Mouse (Mus musculus) embryonic facial prominence, embryonic 15.5 days (tissue): ENCODE measurements around the gene Plekho1. TPM values are rescaled to one million over a fixed set of nuclear protein-coding genes. Genes with fewer than 3 reads are reported as not detected.

Experiments used
- ATAC-seq: fragments of 200-750 bp; cut with Nextera tagmentation; 2 replicates; pipeline ENCODE4 v1.8.0; 2017; ENCODE audit warnings: low read depth, moderate TSS enrichment; ENCODE audit not compliant: insufficient number of reproducible peaks, low FRiP score, low TSS enrichment
- H3K27ac ChIP-seq: fragments of 300-500 bp; sonication (generic); replicated peaks from 2 replicates; pipeline ENCODE4 v1.5.1; 2015; ENCODE audit warnings: mild to moderate bottlenecking, inconsistent platforms
- H3K27me3 ChIP-seq: fragments of 300-500 bp; sonication (generic); 2 replicates; pipeline ENCODE4 v1.6.1; 2015; ENCODE audit warnings: inconsistent platforms
- H3K36me3 ChIP-seq: fragments of 300-500 bp; sonication (generic); 2 replicates; pipeline ENCODE4 v1.6.1; 2015; ENCODE audit warnings: mild to moderate bottlenecking, inconsistent platforms
- H3K4me1 ChIP-seq: fragments of 300-500 bp; sonication (generic); 2 replicates; pipeline ENCODE4 v1.6.1; 2015; ENCODE audit warnings: inconsistent platforms
- H3K4me2 ChIP-seq: fragments of 300-500 bp; sonication (generic); replicated peaks from 2 replicates; pipeline ENCODE4 v1.6.1; 2015; ENCODE audit warnings: mild to moderate bottlenecking, inconsistent platforms
- H3K4me3 ChIP-seq: fragments of 300-500 bp; sonication (generic); replicated peaks from 2 replicates; pipeline ENCODE4 v1.5.1; 2015; ENCODE audit warnings: mild to moderate bottlenecking, inconsistent platforms
- H3K9ac ChIP-seq: fragments of 300-500 bp; sonication (generic); 2 replicates; pipeline ENCODE4 v1.6.1; 2015; ENCODE audit warnings: inconsistent platforms
- H3K9me3 ChIP-seq: fragments of 300-500 bp; sonication (generic); replicated peaks from 2 replicates; pipeline ENCODE4 v1.6.1; 2016; ENCODE audit warnings: inconsistent platforms
- WGBS: fragments of 180-500 bp; shearing (Covaris S2); methylation state at CpG from one replicate; pipeline ENCODE4 v1.1.7; 2015; 5-methylcytosine and 5-hydroxymethylcytosine counted together
- polyA plus RNA-seq: library from polyadenylated mRNA; unstranded; fragments of >200 nt; fragmentation: Nextera tagmentation; extraction: Ambion mirVana; gene quantifications from 2 replicates; pipeline ENCODE4 v1.2.1, GENCODE M21; 2015

The Plekho1 gene
- polyA plus RNA-seq, 1 experiment from 2014 or later, result 36.7 TPM

DNA sequence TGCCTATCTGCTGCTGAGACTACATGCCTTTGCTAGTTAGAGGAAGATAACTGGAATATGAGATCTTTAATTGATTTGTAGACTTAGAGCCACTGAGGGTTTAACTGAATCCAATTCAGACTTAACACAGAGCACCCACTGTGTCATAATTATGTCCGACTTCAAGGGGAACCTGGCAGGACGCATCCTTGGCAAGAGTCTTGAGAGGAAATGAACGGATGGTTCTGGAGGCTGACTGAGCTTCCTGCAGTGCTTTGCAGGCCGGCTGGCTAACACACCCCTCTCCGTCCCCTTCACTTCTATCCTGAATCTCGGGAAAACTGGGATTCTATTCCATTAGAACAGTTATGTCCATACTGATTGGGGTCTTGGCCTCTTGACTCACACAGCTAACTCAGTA is 12.7 kb upstream of the Plekho1 start:
- Histone ChIP-seq H3K9ac (no peak overlapping the region), H3K27ac (no peak overlapping the region), H3K27me3 (no peaks in the 10 kb centered on the region), H3K9me3 (no peaks in the 10 kb centered on the region), H3K4me1 (no peaks in the 10 kb centered on the region), H3K36me3 (no peaks in the 10 kb centered on the region), H3K4me3 (no peak overlapping the region), H3K4me2 (no peak overlapping the region)
- no peak for ATAC-seq
- 82% methylated on average over 6 of the region's 6 CpGs for WGBS

DNA sequence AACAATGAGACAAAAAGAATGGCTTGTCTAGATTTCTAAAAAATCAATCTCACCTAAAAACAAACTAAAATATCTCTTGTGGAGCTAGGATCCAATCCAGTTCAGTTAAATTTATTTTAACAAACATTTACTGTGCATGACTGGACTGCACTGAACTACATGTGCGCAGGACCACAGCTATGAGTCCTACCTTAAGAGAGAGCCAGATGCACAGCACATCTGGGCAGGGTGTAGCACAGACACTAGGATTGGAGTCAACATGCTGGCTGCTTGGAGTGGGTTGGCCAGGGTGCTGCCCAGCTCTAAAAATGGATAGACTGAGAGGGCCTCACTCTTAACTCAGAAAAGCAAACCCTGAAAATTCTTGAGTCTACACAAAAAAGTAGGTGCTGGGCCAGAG is 5.8 kb upstream of the Plekho1 start:
- no peaks in the 10 kb centered on the region for H3K27me3 ChIP-seq
- H3K9me3 ChIP-seq, result no peaks in the 10 kb centered on the region
- peaks cover 20% of the 10 kb centered on the region for H3K4me1 ChIP-seq
- no peak overlapping the region for H3K4me3 ChIP-seq
- no peak for ATAC-seq
- H3K27ac ChIP-seq, result no peak overlapping the region
- WGBS, result 90% methylated on average over 1 of the region's 1 CpGs
- H3K9ac ChIP-seq, result no peak overlapping the region
- no peak overlapping the region for H3K4me2 ChIP-seq
- H3K36me3 ChIP-seq, result no peaks in the 10 kb centered on the region

- no peaks in the 10 kb centered on the region for H3K27me3 ChIP-seq
- WGBS, result 53% methylated on average over 9 of the region's 9 CpGs
- H3K27ac ChIP-seq, result 0 out of 2 replicates have a peak overlapping the region, but pooled peaks have one; percentile 17
- H3K36me3 ChIP-seq, result no peaks in the 10 kb centered on the region
- peaks cover 23% of the 10 kb centered on the region for H3K4me1 ChIP-seq
- H3K9ac ChIP-seq, result no peak overlapping the region
- no peaks in the 10 kb centered on the region for H3K9me3 ChIP-seq
- H3K4me3 ChIP-seq, result no peak overlapping the region
- ATAC-seq, result no peak
- H3K4me2 ChIP-seq, result no peak overlapping the region
These were observed 5.2 kb upstream of the Plekho1 start for GRCm38 (mm10) chr3:96000921-96001501.

DNA sequence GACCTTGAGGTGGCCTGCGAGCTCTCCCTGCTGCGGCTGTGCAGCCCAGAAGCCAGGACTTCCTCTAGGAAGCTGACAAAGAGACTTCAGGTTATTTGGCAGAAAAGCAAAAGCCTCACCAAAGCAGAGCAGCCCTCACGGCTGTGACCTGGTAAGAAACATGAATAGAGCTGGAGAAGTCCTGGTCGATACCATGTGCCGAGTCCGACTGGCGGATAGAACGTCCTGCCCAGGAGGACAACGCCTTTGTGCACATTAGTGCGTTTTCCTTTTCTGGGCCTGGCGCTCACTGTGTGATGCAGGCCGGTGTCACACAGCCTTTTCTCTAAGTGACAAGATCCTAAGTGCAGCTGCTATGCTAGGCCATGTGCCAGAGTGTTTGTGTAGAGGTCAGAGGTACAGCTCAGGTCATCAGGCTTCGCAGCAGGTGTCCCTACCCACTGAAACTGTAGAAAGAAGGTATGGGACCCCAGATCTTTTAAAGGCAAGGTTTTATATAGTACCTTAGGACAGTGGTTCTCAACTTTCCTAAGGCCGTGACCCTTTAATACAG is 4.4 kb upstream of the Plekho1 start:
- Histone ChIP-seq H3K36me3 (no peaks in the 10 kb centered on the region), H3K9ac (no peak overlapping the region), H3K9me3 (no peaks in the 10 kb centered on the region), H3K27ac (no peak overlapping the region), H3K4me2 (no peak overlapping the region), H3K4me1 (peaks cover 23% of the 10 kb centered on the region), H3K27me3 (no peaks in the 10 kb centered on the region), H3K4me3 (no peak overlapping the region)
- WGBS, result 84% methylated on average over 14 of the region's 14 CpGs
- ATAC-seq, result no peak

GRCm38 (mm10) chr3:95999308-96000079 is 3.7 kb upstream of the Plekho1 start:
- no peaks in the 10 kb centered on the region for H3K36me3 ChIP-seq
- no peak overlapping the region for H3K4me2 ChIP-seq
- H3K4me3 ChIP-seq, result no peak overlapping the region
- no peak for ATAC-seq
- no peaks in the 10 kb centered on the region for H3K27me3 ChIP-seq
- no peaks in the 10 kb centered on the region for H3K9me3 ChIP-seq
- H3K9ac ChIP-seq, result no peak overlapping the region
- WGBS, result 89% methylated on average over 12 of the region's 12 CpGs
- H3K4me1 ChIP-seq, result peaks cover 23% of the 10 kb centered on the region
- no peak overlapping the region for H3K27ac ChIP-seq

- 24% methylated on average over 9 of the region's 9 CpGs for WGBS
- H3K4me2 ChIP-seq, result peak overlapping the region; percentile 71
- no peak overlapping the region for H3K9ac ChIP-seq
- no peaks in the 10 kb centered on the region for H3K9me3 ChIP-seq
- peaks cover 37% of the 10 kb centered on the region for H3K4me1 ChIP-seq
- ATAC-seq, result no peak
- no peaks in the 10 kb centered on the region for H3K27me3 ChIP-seq
- peak overlapping the region; percentile 11; the same call in 1 of the 2 replicates for H3K4me3 ChIP-seq
- H3K36me3 ChIP-seq, result no peaks in the 10 kb centered on the region
- peak overlapping the region; percentile 96; the same call in 1 of the 2 replicates for H3K27ac ChIP-seq
These were observed 1.5 kb upstream of the Plekho1 start for GRCm38 (mm10) chr3:95997203-95997721.

GRCm38 (mm10) chr3:95996451-95997073 is 761 bp upstream of the Plekho1 start:
- ATAC-seq, result no peak
- no peaks in the 10 kb centered on the region for H3K9me3 ChIP-seq
- H3K4me1 ChIP-seq, result peaks cover 37% of the 10 kb centered on the region

DNA sequence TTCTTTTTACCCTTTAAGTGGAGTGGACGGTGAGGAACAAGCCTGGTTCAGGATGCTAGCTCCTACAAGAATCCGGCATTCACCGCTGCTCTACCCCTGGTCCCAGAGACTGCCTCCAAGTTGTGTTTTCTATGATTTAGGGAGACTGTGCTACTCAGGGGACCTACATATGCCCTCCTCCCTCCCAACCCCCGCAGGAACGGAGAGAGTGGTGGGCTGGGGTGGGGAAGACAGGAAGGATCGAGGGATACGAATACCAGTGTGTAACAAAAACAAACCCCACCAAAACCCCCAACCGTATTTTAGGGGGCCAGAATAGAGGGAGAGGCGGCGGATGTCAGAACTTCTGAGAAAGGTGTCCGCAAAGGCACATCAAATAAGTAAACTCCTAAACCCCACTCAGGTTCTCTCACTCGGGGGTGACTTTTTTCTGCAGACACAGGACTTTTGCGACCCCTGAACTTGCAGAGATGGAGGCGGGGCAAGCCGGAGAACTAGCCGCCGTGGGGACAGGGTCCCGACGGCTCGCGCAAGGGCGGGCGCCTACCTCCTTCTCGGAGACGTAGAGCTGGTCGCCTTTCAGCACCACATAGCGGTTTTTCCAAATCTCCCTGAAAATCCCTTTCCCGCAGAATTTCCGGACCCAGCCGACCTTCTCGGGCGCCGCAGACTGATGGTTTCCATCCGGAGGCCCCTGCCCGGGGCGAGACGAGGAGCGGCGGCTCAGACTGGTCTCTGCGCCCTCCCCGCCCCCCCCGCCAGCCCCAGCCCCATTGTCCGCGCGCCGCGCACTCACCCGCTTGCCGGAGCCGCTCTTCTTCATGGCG is 613 bp downstream of the Plekho1 start:
- no peaks in the 10 kb centered on the region for H3K27me3 ChIP-seq
- H3K36me3 ChIP-seq, result peaks cover 19% of the 10 kb centered on the region
- peak overlapping the region; percentile 77 for H3K4me3 ChIP-seq
- peak overlapping the region; percentile 74 for H3K9ac ChIP-seq
- ATAC-seq, result peak; percentile 73
- H3K27ac ChIP-seq, result peak overlapping the region; percentile 96
- 1% methylated on average over 49 of the region's 51 CpGs for WGBS
- no peaks in the 10 kb centered on the region for H3K9me3 ChIP-seq
- H3K4me1 ChIP-seq, result peaks cover 30% of the 10 kb centered on the region
- peak overlapping the region; percentile 71 for H3K4me2 ChIP-seq

More at GRCm38 (mm10) chr3:95996451-95997073, 761 bp upstream of the Plekho1 start:
- WGBS, result 9% methylated on average over 6 of the region's 6 CpGs
- Histone ChIP-seq H3K9ac (peak overlapping the region; percentile 74), H3K4me3 (peak overlapping the region; percentile 77), H3K4me2 (peak overlapping the region; percentile 71), H3K27ac (peak overlapping the region; percentile 96), H3K27me3 (no peaks in the 10 kb centered on the region), H3K36me3 (peaks cover 5% of the 10 kb centered on the region)

DNA sequence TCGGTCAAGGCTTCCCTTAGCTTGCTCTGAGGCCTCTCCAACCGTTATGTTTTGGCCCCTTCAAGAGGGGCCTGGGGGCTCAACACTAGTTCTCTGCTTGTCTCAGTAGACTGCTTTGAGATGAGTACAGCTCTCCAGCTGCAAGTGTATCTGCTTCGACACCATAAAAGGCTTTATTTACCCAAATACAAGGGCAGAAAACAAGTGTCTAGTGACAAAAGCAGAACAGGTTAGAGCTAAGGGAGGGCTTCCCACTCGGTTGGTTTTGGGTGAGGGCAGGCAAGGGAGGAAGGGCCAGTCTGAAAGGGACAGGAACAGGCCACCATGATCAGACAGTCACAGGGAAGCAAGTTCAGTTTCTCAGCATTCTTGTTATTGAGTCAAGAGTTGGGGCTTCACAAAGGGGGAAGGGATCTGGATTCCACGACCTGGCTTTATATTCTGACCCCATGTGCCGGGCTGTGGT is 1.4 kb downstream of the Plekho1 start:
- H3K4me2 ChIP-seq, result peak overlapping the region; percentile 71
- WGBS, result 16% methylated on average over 6 of the region's 6 CpGs
- no peaks in the 10 kb centered on the region for H3K27me3 ChIP-seq
- H3K4me1 ChIP-seq, result peaks cover 31% of the 10 kb centered on the region
- peak overlapping the region; percentile 96 for H3K27ac ChIP-seq
- no peaks in the 10 kb centered on the region for H3K9me3 ChIP-seq
- no peak for ATAC-seq
- H3K4me3 ChIP-seq, result peak overlapping the region; percentile 77
- H3K9ac ChIP-seq, result peak overlapping the region; percentile 74
- H3K36me3 ChIP-seq, result peaks cover 27% of the 10 kb centered on the region

GRCm38 (mm10) chr3:95993881-95994280 is 1.9 kb downstream of the Plekho1 start:
- Histone ChIP-seq H3K4me1 (peaks cover 36% of the 10 kb centered on the region), H3K27ac (peak overlapping the region; percentile 96), H3K4me2 (peak overlapping the region; percentile 71), H3K4me3 (peak overlapping the region; percentile 77), H3K27me3 (no peaks in the 10 kb centered on the region), H3K9ac (0 out of 2 replicates have a peak overlapping the region, but pooled peaks have one; percentile 74), H3K36me3 (peaks cover 32% of the 10 kb centered on the region), H3K9me3 (no peaks in the 10 kb centered on the region)
- WGBS, result 25% methylated on average over 4 of the region's 4 CpGs
- ATAC-seq, result no peak
